Mouse (Mus musculus) brown adipose tissue, adult 24 weeks (tissue): ENCODE measurements around the gene Olfr168. TPM values are rescaled to one million over a fixed set of nuclear protein-coding genes. Genes with fewer than 3 reads are reported as not detected.
"Not testable (repeated sequence)": the region's sequence is repeated elsewhere in the genome, so short reads cannot be mapped to it uniquely, and the experiment has no call there.

Source experiments
- H3K27ac ChIP-seq: fragments of 200-500 bp; replicated peaks from 2 replicates; pipeline ENCODE4 v1.5.1; 2012; ENCODE audit warnings: low read depth, mild to moderate bottlenecking, low read length
- H3K4me1 ChIP-seq: fragments of 200-500 bp; 2 replicates; pipeline ENCODE4 v1.6.1; 2012; ENCODE audit warnings: low read length, mixed read lengths; ENCODE audit not compliant: control insufficient read depth, insufficient read depth, insufficient read length
- H3K4me3 ChIP-seq: fragments of 200-500 bp; 2 replicates; pipeline ENCODE4 v1.5.1; 2012; ENCODE audit warnings: low read depth, mild to moderate bottlenecking, low read length, moderate library complexity; ENCODE audit not compliant: insufficient read depth
- polyA plus RNA-seq: library from polyadenylated mRNA; stranded (reverse); fragments of >200 nt; gene quantifications from 2 replicates; pipeline ENCODE4 v1.2.4, GENCODE M21; 2012; ENCODE audit not compliant: missing spikeins, insufficient read depth, insufficient read length

Gene Olfr168
- not detected in 2 replicates for polyA plus RNA-seq

GRCm38 (mm10) chr16:19535455-19535854 is at the start of gene Olfr168:
Gene Olfr168, minus strand, starts transcription at chr16:19535555.
- Histone ChIP-seq H3K4me3 (no peak within 1 kb of the TSS), H3K27ac (no peak within 1 kb of the TSS), H3K4me1 (no peaks in the 10 kb centered on the region)

DNA sequence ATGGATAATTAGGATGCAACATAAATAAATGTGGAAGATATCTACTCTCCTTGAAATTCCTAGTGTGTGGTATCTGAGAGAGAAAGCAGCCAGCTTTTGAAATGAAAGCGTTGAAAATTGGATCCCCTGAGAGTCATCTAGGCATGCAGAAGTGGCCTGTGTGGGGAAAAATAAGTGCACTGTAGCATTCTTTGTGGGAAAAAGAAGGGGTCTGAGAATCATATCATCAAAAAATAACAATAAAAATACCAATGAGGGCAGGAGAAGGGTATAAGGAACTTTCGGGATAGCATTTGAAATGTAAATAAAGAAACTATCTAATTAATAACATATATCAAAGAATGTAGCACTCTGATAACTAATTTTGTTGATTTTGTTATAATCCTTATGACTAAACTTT is 36.4 kb upstream of the Olfr168 start, which contains the start of gene Olfr169:
TSS of gene Olfr169 (minus strand) at position 101 of the 400 bp plus-strand sequence.
- H3K27ac ChIP-seq, H3K4me3 ChIP-seq, H3K4me1 ChIP-seq: not testable (repeated sequence)

DNA sequence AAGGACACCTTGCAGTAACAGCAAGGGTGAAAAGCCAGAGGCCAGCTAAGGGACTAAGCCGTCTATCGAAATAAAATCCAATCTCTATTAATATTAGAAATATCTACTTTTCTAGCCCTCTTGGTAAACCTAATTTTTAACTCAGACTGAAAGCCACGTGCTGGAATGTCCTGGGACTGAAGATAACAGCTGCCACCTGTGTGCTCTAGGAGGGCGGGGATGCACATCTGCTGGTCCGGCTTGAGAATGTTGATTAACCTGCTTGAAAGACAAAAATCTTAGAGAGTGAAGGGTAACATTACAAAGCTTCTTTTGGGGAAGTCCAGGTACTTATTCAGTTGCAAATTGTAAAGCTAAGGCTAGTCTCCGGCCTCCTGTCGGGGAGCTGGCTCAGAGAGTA is 18.1 kb upstream of the Olfr168 start:
- not testable (repeated sequence) for H3K4me3 ChIP-seq, H3K4me1 ChIP-seq, H3K27ac ChIP-seq

- not testable (repeated sequence) for H3K4me1 ChIP-seq, H3K4me3 ChIP-seq, H3K27ac ChIP-seq
These were observed 16.9 kb upstream of the Olfr168 start for GRCm38 (mm10) chr16:19552246-19552645.

GRCm38 (mm10) chr16:19522166-19522565 is 13.2 kb downstream of the Olfr168 start, which contains the start of gene Olfr167:
Gene Olfr167, minus strand, starts transcription at chr16:19522266.
- Histone ChIP-seq H3K4me3 (no peak within 1 kb of the TSS), H3K27ac (no peak within 1 kb of the TSS), H3K4me1 (no peaks in the 10 kb centered on the region)

DNA sequence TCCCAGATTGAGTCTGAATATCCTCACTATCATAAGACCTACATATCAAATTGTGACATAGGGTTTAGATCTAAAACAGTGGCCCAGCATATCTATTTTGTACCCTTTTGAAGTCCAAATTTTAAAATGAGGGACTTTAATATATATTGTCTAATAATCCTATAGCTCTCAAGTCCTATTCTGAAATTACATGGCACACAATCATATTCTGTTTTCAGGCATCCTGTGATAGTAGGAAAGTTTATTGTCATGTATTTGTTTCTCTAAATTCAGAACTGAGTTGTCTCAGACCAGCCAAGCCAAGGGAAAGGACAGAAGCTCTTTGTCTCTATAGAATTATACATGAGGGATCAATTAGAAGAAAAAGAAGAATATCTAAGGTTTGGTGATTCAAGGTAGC is 52.0 kb downstream of the Olfr168 start, which contains the start of gene Olfr166:
TSS of gene Olfr166 (plus strand) at position 301 of the 400 bp plus-strand sequence.
- H3K4me3 ChIP-seq = no peak within 1 kb of the TSS
- H3K4me1 ChIP-seq = no peaks in the 10 kb centered on the region
- no peak within 1 kb of the TSS for H3K27ac ChIP-seq

Other genes starting within 250 kb of the Olfr168 start
- gene Olfr164, start 221.5 kb downstream of the Olfr168 start, polyA plus RNA-seq = not detected in 2 replicates
- gene Olfr165, start 112.4 kb downstream of the Olfr168 start, polyA plus RNA-seq = not detected in 2 replicates
- gene Olfr166, start 51.9 kb downstream of the Olfr168 start, polyA plus RNA-seq = not detected in 2 replicates
- not detected in 2 replicates for gene Olfr167, start 13.3 kb downstream of the Olfr168 start, polyA plus RNA-seq
- not detected in 2 replicates for gene Olfr169, start 36.3 kb upstream of the Olfr168 start, polyA plus RNA-seq
- not detected in 2 replicates for gene Olfr170, start 76.3 kb upstream of the Olfr168 start, polyA plus RNA-seq
- gene Olfr171, start 94.4 kb upstream of the Olfr168 start, polyA plus RNA-seq = not detected in 2 replicates
- gene Lamp3, start 170.8 kb upstream of the Olfr168 start, polyA plus RNA-seq = not detected in 2 replicates
- not detected in 2 replicates for gene B3gnt5, start 224.7 kb upstream of the Olfr168 start, polyA plus RNA-seq